Mouse (Mus musculus): ENCODE results near the gene Vamp2. TPM values are rescaled to one million over a fixed set of nuclear protein-coding genes. Genes with fewer than 3 reads are reported as not detected.

The Vamp2 gene
- polyA plus RNA-seq, 1 experiment from 2014 or later: 66.7 TPM

GRCm38 (mm10) chr11:69135361-69135760 lies 47.1 kb downstream of the Vamp2 start:
- no peak overlapping the region for H3K27ac ChIP-seq
- H3K4me1 ChIP-seq (replicated peaks; ENCODE audit: insufficient read depth, low read length): no peaks in the 10 kb centered on the region
- H3K9ac ChIP-seq (ENCODE audit: low read depth, low read length): no peak overlapping the region
- no peak overlapping the region for H3K4me2 ChIP-seq (ENCODE audit: low read length)
- WGBS: 96% methylated on average over 6 of the region's 6 CpGs
- TF ChIP-seq CTCF (IDR thresholded peaks at IDR 0.05; ENCODE audit: low read depth): no peak
- DNase-seq (ENCODE audit: low spot score) (no peak), ATAC-seq (replicated peaks; ENCODE audit: low FRiP score, low read depth) (no peak)
- H3K36me3 ChIP-seq (ENCODE audit: insufficient read depth, low read length): no peaks in the 10 kb centered on the region
- H3K27me3 ChIP-seq (ENCODE audit: insufficient read depth, low read length): no peaks in the 10 kb centered on the region
- H3K9me3 ChIP-seq (replicated peaks; ENCODE audit: low read length): no peaks in the 10 kb centered on the region
- H3K4me3 ChIP-seq (replicated peaks; ENCODE audit: low read depth, low read length): no peak overlapping the region

Other genes with a start within 250 kb of the Vamp2 start
- 86.1 and 90.9 TPM in 2 replicates for gene Ndel1, start 216.6 kb upstream of the Vamp2 start, polyA plus RNA-seq (2015; fragmentation: Nextera tagmentation; extraction: Ambion mirVana)
- gene Rnf222, start 199.9 kb upstream of the Vamp2 start, polyA plus RNA-seq (2015; fragmentation: Nextera tagmentation; extraction: Ambion mirVana): 0.13 and 0.17 TPM in 2 replicates
- 1,114 and 1,312 TPM in 2 replicates for gene Rpl26, start 186.9 kb upstream of the Vamp2 start, polyA plus RNA-seq (2015; fragmentation: Nextera tagmentation; extraction: Ambion mirVana)
- gene Odf4, start 161.4 kb upstream of the Vamp2 start, polyA plus RNA-seq (2015; fragmentation: Nextera tagmentation; extraction: Ambion mirVana): 0.29 TPM in 1 of 2 replicates, not detected in the other
- 8.9 and 11.3 TPM in 2 replicates for gene Arhgef15, start 131.0 kb upstream of the Vamp2 start, polyA plus RNA-seq (2015; fragmentation: Nextera tagmentation; extraction: Ambion mirVana)
- 11.1 and 11.5 TPM in 2 replicates for gene Slc25a35, start 120.4 kb upstream of the Vamp2 start, polyA plus RNA-seq (2015; fragmentation: Nextera tagmentation; extraction: Ambion mirVana)
- gene Rangrf, start 113.3 kb upstream of the Vamp2 start, polyA plus RNA-seq (2015; fragmentation: Nextera tagmentation; extraction: Ambion mirVana): 55.6 and 58.3 TPM in 2 replicates
- 20.9 and 23.3 TPM in 2 replicates for gene Pfas, start 80.0 kb upstream of the Vamp2 start, polyA plus RNA-seq (2015; fragmentation: Nextera tagmentation; extraction: Ambion mirVana)
- gene Ctc1, start 72.6 kb upstream of the Vamp2 start, polyA plus RNA-seq (2015; fragmentation: Nextera tagmentation; extraction: Ambion mirVana): 27.6 and 27.7 TPM in 2 replicates
- gene Aurkb, start 42.8 kb upstream of the Vamp2 start, polyA plus RNA-seq (2015; fragmentation: Nextera tagmentation; extraction: Ambion mirVana): 49.3 and 61.1 TPM in 2 replicates
- 11.9 and 13.3 TPM in 2 replicates for gene Borcs6, start 28.8 kb upstream of the Vamp2 start, polyA plus RNA-seq (2015; fragmentation: Nextera tagmentation; extraction: Ambion mirVana)
- gene Tmem107, start 17.7 kb upstream of the Vamp2 start, polyA plus RNA-seq (2015; fragmentation: Nextera tagmentation; extraction: Ambion mirVana): 60.8 and 61.3 TPM in 2 replicates
- 7.4 and 9.9 TPM in 2 replicates for gene Per1, start 6.7 kb downstream of the Vamp2 start, polyA plus RNA-seq (2015; fragmentation: Nextera tagmentation; extraction: Ambion mirVana)
- 0.42 and 0.50 TPM in 2 replicates for gene Hes7, start 31.9 kb downstream of the Vamp2 start, polyA plus RNA-seq (2015; fragmentation: Nextera tagmentation; extraction: Ambion mirVana)
- 0.25 and 0.31 TPM in 2 replicates for gene 9130213A22Rik, start 34.1 kb downstream of the Vamp2 start, polyA plus RNA-seq (2015; fragmentation: Nextera tagmentation; extraction: Ambion mirVana)
- gene Aloxe3, start 37.4 kb downstream of the Vamp2 start, polyA plus RNA-seq (2015; fragmentation: Nextera tagmentation; extraction: Ambion mirVana): 0.54 and 0.69 TPM in 2 replicates
- 0.27 and 0.36 TPM in 2 replicates for gene Alox12b, start 68.5 kb downstream of the Vamp2 start, polyA plus RNA-seq (2015; fragmentation: Nextera tagmentation; extraction: Ambion mirVana)
- gene Alox8, start 109.4 kb downstream of the Vamp2 start, polyA plus RNA-seq (2015; fragmentation: Nextera tagmentation; extraction: Ambion mirVana): 0.17 and 0.61 TPM in 2 replicates
- 0.13 and 0.24 TPM in 2 replicates for gene Gucy2e, start 148.5 kb downstream of the Vamp2 start, polyA plus RNA-seq (2015; fragmentation: Nextera tagmentation; extraction: Ambion mirVana)
- gene Cntrob, start 235.3 kb downstream of the Vamp2 start, polyA plus RNA-seq (2015; fragmentation: Nextera tagmentation; extraction: Ambion mirVana): 12.6 and 14.5 TPM in 2 replicates
- gene Trappc1, start 235.5 kb downstream of the Vamp2 start, polyA plus RNA-seq (2015; fragmentation: Nextera tagmentation; extraction: Ambion mirVana): 171 and 173 TPM in 2 replicates
- gene Kcnab3, start 237.8 kb downstream of the Vamp2 start, polyA plus RNA-seq (2015; fragmentation: Nextera tagmentation; extraction: Ambion mirVana): 2.5 and 2.8 TPM in 2 replicates

All from kidney, postnatal 0 days (tissue).